Mouse (Mus musculus) common myeloid progenitor, adult 5-6 weeks (primary cell): ENCODE results near the gene Slc12a7. TPM values are rescaled to one million over a fixed set of nuclear protein-coding genes. Genes with fewer than 3 reads are reported as not detected.

ENCODE experiments used
- total RNA-seq: library from RNA; stranded (forward); fragments of 200-1000, 187-1606 nt; gene quantifications from 2 replicates; pipeline ENCODE4 v1.2.3, GENCODE M21; 2017

Slc12a7 gene
- total RNA-seq, 1 experiment from 2014 or later: 17.2 TPM

Other genes with a start within 250 kb of the Slc12a7 start
- gene Slc6a3, start 196.3 kb upstream of the Slc12a7 start, total RNA-seq: not detected in 2 replicates
- 65.2 and 80.3 TPM in 2 replicates for gene Clptm1l, start 129.1 kb upstream of the Slc12a7 start, total RNA-seq
- 1.4 and 2.7 TPM in 2 replicates for gene Tert, start 106.2 kb upstream of the Slc12a7 start, total RNA-seq
- not detected in 2 replicates for gene Slc6a18, start 55.1 kb upstream of the Slc12a7 start, total RNA-seq
- 0.09 and 0.19 TPM in 2 replicates for gene Slc6a19, start 28.2 kb upstream of the Slc12a7 start, total RNA-seq
- gene Nkd2, start 114.5 kb downstream of the Slc12a7 start, total RNA-seq: not detected in 2 replicates
- gene Trip13, start 204.7 kb downstream of the Slc12a7 start, total RNA-seq: 41.1 and 42.8 TPM in 2 replicates
- 71.1 and 113 TPM in 2 replicates for gene Brd9, start 204.7 kb downstream of the Slc12a7 start, total RNA-seq
- not detected in 2 replicates for gene Zdhhc11, start 230.8 kb downstream of the Slc12a7 start, total RNA-seq